Mouse (Mus musculus): ENCODE results near the gene Myct1.

Myct1 gene

GRCm38 (mm10) chr10:5593464-5593863, at the start of gene Myct1:
Gene Myct1, plus strand, starts transcription at chr10:5593775.
- peak; percentile 96 for DNase-seq (ENCODE audit: low read depth)

GRCm38 (mm10) chr10:5546428-5546827, 47.1 kb upstream of the Myct1 start:
- peak; percentile 70 for DNase-seq (ENCODE audit: low read depth)

GRCm38 (mm10) chr10:5547769-5548168, 45.8 kb upstream of the Myct1 start:
- DNase-seq (ENCODE audit: low read depth): no peak

GRCm38 (mm10) chr10:5548651-5549050, 44.9 kb upstream of the Myct1 start:
- peak; percentile 70 for DNase-seq (ENCODE audit: low read depth)

GRCm38 (mm10) chr10:5549871-5550167, 43.8 kb upstream of the Myct1 start:
- no peak for DNase-seq (ENCODE audit: low read depth)

- peak; percentile 84 for DNase-seq (ENCODE audit: low read depth)
These were observed 43.2 kb upstream of the Myct1 start for GRCm38 (mm10) chr10:5550168-5551021.

- DNase-seq (ENCODE audit: low read depth): no peak
These were observed 42.2 kb upstream of the Myct1 start, which contains the start of gene Syne1 for GRCm38 (mm10) chr10:5551382-5551781. Gene Syne1, minus strand, starts transcription at chr10:5551482.

GRCm38 (mm10) chr10:5554941-5555340, 38.6 kb upstream of the Myct1 start:
- DNase-seq (ENCODE audit: low read depth): peak; percentile 79

GRCm38 (mm10) chr10:5558808-5559207, 34.8 kb upstream of the Myct1 start:
- DNase-seq (ENCODE audit: low read depth): peak; percentile 37

GRCm38 (mm10) chr10:5560526-5560925, 33.0 kb upstream of the Myct1 start:
- DNase-seq (ENCODE audit: low read depth): no peak

- DNase-seq (ENCODE audit: low read depth): no peak
These were observed 31.9 kb upstream of the Myct1 start for GRCm38 (mm10) chr10:5561706-5562105.

- DNase-seq (ENCODE audit: low read depth): peak; percentile 35
These were observed 24.6 kb upstream of the Myct1 start for GRCm38 (mm10) chr10:5568991-5569390.

GRCm38 (mm10) chr10:5570059-5570458, 23.5 kb upstream of the Myct1 start:
- DNase-seq (ENCODE audit: low read depth): no peak

- peak; percentile 86 for DNase-seq (ENCODE audit: low read depth)
These were observed 22.2 kb upstream of the Myct1 start for GRCm38 (mm10) chr10:5571332-5571731.

GRCm38 (mm10) chr10:5573328-5573727, 20.2 kb upstream of the Myct1 start:
- peak; percentile 29 for DNase-seq (ENCODE audit: low read depth)

GRCm38 (mm10) chr10:5591061-5591460, 2.5 kb upstream of the Myct1 start:
- peak; percentile 61 for DNase-seq (ENCODE audit: low read depth)

GRCm38 (mm10) chr10:5591996-5592395, 1.6 kb upstream of the Myct1 start:
- peak; percentile 31 for DNase-seq (ENCODE audit: low read depth)

GRCm38 (mm10) chr10:5594457-5594856, 882 bp downstream of the Myct1 start:
- peak; percentile 62 for DNase-seq (ENCODE audit: low read depth)

GRCm38 (mm10) chr10:5596559-5596958, 3.0 kb downstream of the Myct1 start:
- DNase-seq (ENCODE audit: low read depth): peak; percentile 68

GRCm38 (mm10) chr10:5600123-5600522, 6.5 kb downstream of the Myct1 start:
- peak; percentile 88 for DNase-seq (ENCODE audit: low read depth)

GRCm38 (mm10) chr10:5603512-5603911, 9.9 kb downstream of the Myct1 start:
- DNase-seq (ENCODE audit: low read depth): peak; percentile 44

GRCm38 (mm10) chr10:5604371-5604770, 10.8 kb downstream of the Myct1 start:
- no peak for DNase-seq (ENCODE audit: low read depth)

GRCm38 (mm10) chr10:5608874-5609273, 15.3 kb downstream of the Myct1 start:
- no peak for DNase-seq (ENCODE audit: low read depth)

Measured in 416B (cell line).